ENCODE assay signal across 8 mouse cellular contexts in genomic region chr2:32750887-32751664, GRCm38 (mm10). TPM values are rescaled to one million over a fixed set of nuclear protein-coding genes. Genes with fewer than 3 reads are reported as not detected.
DNase-seq lines count a peak whose midpoint lies in the region; ATAC-seq lines count a peak whose summit lies in the region.

No protein-coding gene starts in this region.

- DNase-seq in MN1 (ENCODE audit: low spot score) = peak; percentile 70
- DNase-seq in embryonic facial prominence, embryonic 10.5 days (ENCODE audit: low spot score) = peak; percentile 88
- peak; percentile 89 for DNase-seq in hindbrain, embryonic 11.5 days (ENCODE audit: low spot score)
- no peak for DNase-seq in layer of hippocampus, adult 11-12 months (ENCODE audit: low spot score)
- DNase-seq in frontal cortex, postnatal 36 days (ENCODE audit: low spot score in 2 of 2) = no peak

- peak overlapping the region; percentile 66 for H3K27ac ChIP-seq in embryonic facial prominence, embryonic 10.5 days (replicated peaks)
- peak overlapping the region; percentile 61 for H3K27ac ChIP-seq in hindbrain, embryonic 11.5 days (ENCODE audit: low read depth, low read length)
- H3K27ac ChIP-seq in limb, embryonic 13.5 days = peak overlapping the region; percentile 10; the same call in 1 of the 2 replicates
- peak overlapping the region; percentile 64 for H3K27ac ChIP-seq in midbrain, embryonic 15.5 days

- H3K9me3 ChIP-seq in embryonic facial prominence, embryonic 10.5 days = no peaks in the 10 kb centered on the region
- no peaks in the 10 kb centered on the region for H3K9me3 ChIP-seq in hindbrain, embryonic 11.5 days (ENCODE audit: control insufficient read depth, low read length)
- H3K9me3 ChIP-seq in limb, embryonic 13.5 days = no peaks in the 10 kb centered on the region
- H3K9me3 ChIP-seq in midbrain, embryonic 15.5 days = no peaks in the 10 kb centered on the region

- peak overlapping the region; percentile 45 for H3K4me2 ChIP-seq in hindbrain, embryonic 11.5 days (replicated peaks; ENCODE audit: low read depth, low read length)
- H3K4me2 ChIP-seq in limb, embryonic 13.5 days (replicated peaks) = peak overlapping the region; percentile 66
- peak overlapping the region; percentile 47 for H3K4me2 ChIP-seq in midbrain, embryonic 15.5 days

- H3K4me3 ChIP-seq in embryonic facial prominence, embryonic 10.5 days = peak overlapping the region; percentile 54
- H3K4me3 ChIP-seq in hindbrain, embryonic 11.5 days (ENCODE audit: low read depth, low read length) = peak overlapping the region; percentile 29
- peak overlapping the region; percentile 42 for H3K4me3 ChIP-seq in limb, embryonic 13.5 days
- peak overlapping the region; percentile 25 for H3K4me3 ChIP-seq in midbrain, embryonic 15.5 days

- peaks cover 28% of the 10 kb centered on the region for H3K4me1 ChIP-seq in embryonic facial prominence, embryonic 10.5 days
- H3K4me1 ChIP-seq in hindbrain, embryonic 11.5 days (replicated peaks; ENCODE audit: control insufficient read depth, insufficient read depth, low read length) = peaks cover 5% of the 10 kb centered on the region
- H3K4me1 ChIP-seq in limb, embryonic 13.5 days = peaks cover 17% of the 10 kb centered on the region
- peaks cover 18% of the 10 kb centered on the region for H3K4me1 ChIP-seq in midbrain, embryonic 15.5 days

- WGBS in embryonic facial prominence, embryonic 10.5 days = 3% methylated on average over 31 of the region's 31 CpGs
- 4% methylated on average over 31 of the region's 31 CpGs for WGBS in hindbrain, embryonic 11.5 days
- WGBS in limb, embryonic 13.5 days = 7% methylated on average over 29 of the region's 31 CpGs
- 7% methylated on average over 31 of the region's 31 CpGs for WGBS in midbrain, embryonic 15.5 days

- H3K9ac ChIP-seq in hindbrain, embryonic 11.5 days (ENCODE audit: low read depth, low read length) = peak overlapping the region; percentile 0; the same call in 1 of the 2 replicates
- H3K9ac ChIP-seq in limb, embryonic 13.5 days = peak overlapping the region; percentile 61
- H3K9ac ChIP-seq in midbrain, embryonic 15.5 days = peak overlapping the region; percentile 2; the same call in 1 of the 2 replicates

- peaks cover 11% of the 10 kb centered on the region; the same call in 1 of the 2 replicates for H3K27me3 ChIP-seq in embryonic facial prominence, embryonic 10.5 days (replicated peaks; ENCODE audit: low read depth, poor library complexity, severe bottlenecking)
- no peaks in the 10 kb centered on the region for H3K27me3 ChIP-seq in hindbrain, embryonic 11.5 days (ENCODE audit: control insufficient read depth, insufficient read depth, low read length)
- H3K27me3 ChIP-seq in limb, embryonic 13.5 days = 0 out of 2 replicates have a peak, but pooled peaks cover 2% of the 10 kb centered on the region
- H3K27me3 ChIP-seq in midbrain, embryonic 15.5 days (replicated peaks) = no peaks in the 10 kb centered on the region

- peaks cover 70% of the 10 kb centered on the region for H3K36me3 ChIP-seq in embryonic facial prominence, embryonic 10.5 days (replicated peaks)
- 0 out of 2 replicates have a peak, but pooled peaks cover 3% of the 10 kb centered on the region for H3K36me3 ChIP-seq in hindbrain, embryonic 11.5 days (ENCODE audit: control insufficient read depth, insufficient read depth, low read length)
- H3K36me3 ChIP-seq in limb, embryonic 13.5 days = peaks cover 45% of the 10 kb centered on the region
- H3K36me3 ChIP-seq in midbrain, embryonic 15.5 days (replicated peaks) = peaks cover 31% of the 10 kb centered on the region; the same call in 1 of the 2 replicates

- ATAC-seq in hindbrain, embryonic 11.5 days (ENCODE audit: low FRiP score) = peak; percentile 86
- ATAC-seq in limb, embryonic 13.5 days (ENCODE audit: low FRiP score, low read depth) = peak; percentile 83
- peak; percentile 77 for ATAC-seq in midbrain, embryonic 15.5 days (replicated peaks)
- ATAC-seq in megakaryocyte-erythroid progenitor cell, adult 5-6 weeks (replicated peaks; ENCODE audit: low FRiP score, low TSS enrichment, poor library complexity, severe bottlenecking) = no peak

RNA-seq across cellular contexts. Expression of gene Tor2a, which starts 6.0 kb away (rescaled TPM):
- 48.9 and 53.5 TPM in 2 replicates for polyA plus RNA-seq in embryonic facial prominence, embryonic 10.5 days (2016; fragmentation: Nextera tagmentation; extraction: Ambion mirVana)
- 53.1 and 53.5 TPM in 2 replicates for polyA plus RNA-seq in hindbrain, embryonic 11.5 days (2014; fragmentation: Nextera tagmentation; extraction: Ambion mirVana)
- polyA plus RNA-seq in limb, embryonic 13.5 days (2015; fragmentation: Nextera tagmentation; extraction: Ambion mirVana) = 72.7 and 74.5 TPM in 2 replicates
- polyA plus RNA-seq in midbrain, embryonic 15.5 days (2015; fragmentation: Nextera tagmentation; extraction: Ambion mirVana) = 54.1 and 55.9 TPM in 2 replicates
- total RNA-seq in megakaryocyte-erythroid progenitor cell, adult 5-6 weeks (2014; fragmentation: Nextera tagmentation) = 29.8 and 30.9 TPM in 2 replicates
- 17.1 and 17.4 TPM in 2 replicates for total RNA-seq in megakaryocyte-erythroid progenitor cell, adult 5-6 weeks (2017)

RNA-seq across cellular contexts. Expression of gene 6330409D20Rik, which starts 10.3 kb away (rescaled TPM):
- polyA plus RNA-seq in embryonic facial prominence, embryonic 10.5 days (2016; fragmentation: Nextera tagmentation; extraction: Ambion mirVana) = 0.52 and 0.57 TPM in 2 replicates
- 2.3 and 3.0 TPM in 2 replicates for polyA plus RNA-seq in hindbrain, embryonic 11.5 days (2014; fragmentation: Nextera tagmentation; extraction: Ambion mirVana)
- polyA plus RNA-seq in limb, embryonic 13.5 days (2015; fragmentation: Nextera tagmentation; extraction: Ambion mirVana) = 0.51 TPM in 1 of 2 replicates, not detected in the other
- 3.4 and 4.1 TPM in 2 replicates for polyA plus RNA-seq in midbrain, embryonic 15.5 days (2015; fragmentation: Nextera tagmentation; extraction: Ambion mirVana)
- total RNA-seq in megakaryocyte-erythroid progenitor cell, adult 5-6 weeks (2014; fragmentation: Nextera tagmentation) = not detected in 2 replicates
- not detected in 2 replicates for total RNA-seq in megakaryocyte-erythroid progenitor cell, adult 5-6 weeks (2017)

RNA-seq across cellular contexts. Expression of gene Ttc16, which starts 24.4 kb away (rescaled TPM):
- 0.31 and 0.34 TPM in 2 replicates for polyA plus RNA-seq in embryonic facial prominence, embryonic 10.5 days (2016; fragmentation: Nextera tagmentation; extraction: Ambion mirVana)
- 0.22 and 0.34 TPM in 2 replicates for polyA plus RNA-seq in hindbrain, embryonic 11.5 days (2014; fragmentation: Nextera tagmentation; extraction: Ambion mirVana)
- 0.37 and 0.61 TPM in 2 replicates for polyA plus RNA-seq in limb, embryonic 13.5 days (2015; fragmentation: Nextera tagmentation; extraction: Ambion mirVana)
- polyA plus RNA-seq in midbrain, embryonic 15.5 days (2015; fragmentation: Nextera tagmentation; extraction: Ambion mirVana) = 0.89 and 0.92 TPM in 2 replicates
- total RNA-seq in megakaryocyte-erythroid progenitor cell, adult 5-6 weeks (2014; fragmentation: Nextera tagmentation) = not detected in 2 replicates
- total RNA-seq in megakaryocyte-erythroid progenitor cell, adult 5-6 weeks (2017) = 1.6 TPM in 1 of 2 replicates, not detected in the other

RNA-seq across cellular contexts. Expression of gene Ptrh1, which starts 24.5 kb away (rescaled TPM):
- polyA plus RNA-seq in embryonic facial prominence, embryonic 10.5 days (2016; fragmentation: Nextera tagmentation; extraction: Ambion mirVana) = 5.3 and 6.4 TPM in 2 replicates
- polyA plus RNA-seq in hindbrain, embryonic 11.5 days (2014; fragmentation: Nextera tagmentation; extraction: Ambion mirVana) = 4.2 and 4.3 TPM in 2 replicates
- 5.2 and 6.7 TPM in 2 replicates for polyA plus RNA-seq in limb, embryonic 13.5 days (2015; fragmentation: Nextera tagmentation; extraction: Ambion mirVana)
- polyA plus RNA-seq in midbrain, embryonic 15.5 days (2015; fragmentation: Nextera tagmentation; extraction: Ambion mirVana) = 5.9 and 6.1 TPM in 2 replicates
- 5.2 and 6.9 TPM in 2 replicates for total RNA-seq in megakaryocyte-erythroid progenitor cell, adult 5-6 weeks (2014; fragmentation: Nextera tagmentation)
- total RNA-seq in megakaryocyte-erythroid progenitor cell, adult 5-6 weeks (2017) = 0.46 and 3.9 TPM in 2 replicates

RNA-seq across cellular contexts. Expression of gene Sh2d3c, which starts 30.2 kb away (rescaled TPM):
- polyA plus RNA-seq in embryonic facial prominence, embryonic 10.5 days (2016; fragmentation: Nextera tagmentation; extraction: Ambion mirVana) = 27.1 and 27.5 TPM in 2 replicates
- 25.9 and 27.6 TPM in 2 replicates for polyA plus RNA-seq in hindbrain, embryonic 11.5 days (2014; fragmentation: Nextera tagmentation; extraction: Ambion mirVana)
- polyA plus RNA-seq in limb, embryonic 13.5 days (2015; fragmentation: Nextera tagmentation; extraction: Ambion mirVana) = 21.2 and 22.9 TPM in 2 replicates
- polyA plus RNA-seq in midbrain, embryonic 15.5 days (2015; fragmentation: Nextera tagmentation; extraction: Ambion mirVana) = 54.7 and 57.2 TPM in 2 replicates
- 2.5 and 5.4 TPM in 2 replicates for total RNA-seq in megakaryocyte-erythroid progenitor cell, adult 5-6 weeks (2014; fragmentation: Nextera tagmentation)
- 1.1 and 1.4 TPM in 2 replicates for total RNA-seq in megakaryocyte-erythroid progenitor cell, adult 5-6 weeks (2017)

Comparison
In these comparisons a context has a peak if more than half of its experiments do, and no peak if none do; other contexts are left out.
1. DNase-seq: peak in MN1 (single experiment), embryonic facial prominence, embryonic 10.5 days (single experiment) and hindbrain, embryonic 11.5 days (single experiment); none in layer of hippocampus, adult 11-12 months (single experiment) and frontal cortex, postnatal 36 days (0 of 2).
2. H3K27ac ChIP-seq: peak in every context shown above with its lines; median percentile 66 in embryonic facial prominence, embryonic 10.5 days; 64 in midbrain, embryonic 15.5 days; 61 in hindbrain, embryonic 11.5 days; 10 in limb, embryonic 13.5 days.
3. H3K9ac ChIP-seq: peak in every context shown above with its lines; median percentile 61 in limb, embryonic 13.5 days; 2 in midbrain, embryonic 15.5 days; 0 in hindbrain, embryonic 11.5 days.
4. Peak in every context shown above with its lines, with median percentiles within 50 percentile points of each other: H3K4me3 ChIP-seq and H3K4me2 ChIP-seq.